Mouse (Mus musculus) B cell, adult 2 months (primary cell): Measurements from ENCODE around the gene Fstl1.

Experiments
- DNase-seq, 2 experiments: peaks; one replicate each; pipeline ENCODE4 v3.0.0; 2022

The Fstl1 gene

GRCm38 (mm10) chr16:37871112-37871715 is 94.5 kb downstream of the Fstl1 start:
- no peak for DNase-seq

GRCm38 (mm10) chr16:37874501-37875235 is 98.0 kb downstream of the Fstl1 start:
- no peak for DNase-seq

GRCm38 (mm10) chr16:37877406-37877805 is 100.7 kb downstream of the Fstl1 start:
- no peak for DNase-seq

- DNase-seq: no peak
Observed at GRCm38 (mm10) chr16:37878951-37879505, 102.4 kb downstream of the Fstl1 start.

- DNase-seq: no peak
Observed at GRCm38 (mm10) chr16:37879750-37880419, 103.2 kb downstream of the Fstl1 start.

- DNase-seq: no peak
Observed at GRCm38 (mm10) chr16:37881168-37881567, 104.5 kb downstream of the Fstl1 start.
